Mouse (Mus musculus) heart, postnatal 0 days (tissue): ENCODE measurements around the gene A4gnt. TPM values are rescaled to one million over a fixed set of nuclear protein-coding genes. Genes with fewer than 3 reads are reported as not detected.

Source experiments
- ATAC-seq: fragments of 200-750 bp; cut with Nextera tagmentation; 2 replicates; pipeline ENCODE4 v1.8.0; 2017; ENCODE audit warnings: low read depth, moderate number of reproducible peaks, moderate library complexity; ENCODE audit not compliant: insufficient read depth
- DNase-seq: peaks from one replicate; pipeline ENCODE4 v3.0.0-alpha.2; 2016; ENCODE audit warnings: low spot score
- H3K27ac ChIP-seq: fragments of 300-500 bp; sonication (generic); 2 replicates; pipeline ENCODE4 v1.5.1; 2014; ENCODE audit warnings: low read depth, mild to moderate bottlenecking
- H3K27me3 ChIP-seq: fragments of 300-500 bp; sonication (generic); 2 replicates; pipeline ENCODE4 v1.6.1; 2014; ENCODE audit warnings: low read length, mixed read lengths; ENCODE audit not compliant: control insufficient read depth, insufficient read depth
- H3K36me3 ChIP-seq: fragments of 300-500 bp; sonication (generic); replicated peaks from 2 replicates; pipeline ENCODE4 v1.6.1; 2014; ENCODE audit warnings: low read length, mixed read lengths; ENCODE audit not compliant: control insufficient read depth, insufficient read depth
- H3K4me1 ChIP-seq: fragments of 300-500 bp; sonication (generic); 2 replicates; pipeline ENCODE4 v1.6.1; 2014; ENCODE audit warnings: antibody characterized with exemption; ENCODE audit not compliant: control insufficient read depth, insufficient read depth
- H3K4me2 ChIP-seq: fragments of 300-500 bp; sonication (generic); 2 replicates; pipeline ENCODE4 v1.6.1; 2014; ENCODE audit warnings: low read depth, mild to moderate bottlenecking, low read length, moderate library complexity
- H3K4me3 ChIP-seq: fragments of 300-500 bp; sonication (generic); 2 replicates; pipeline ENCODE4 v1.5.1; 2014; ENCODE audit warnings: low read depth, low read length
- H3K9ac ChIP-seq: fragments of 300-500 bp; sonication (generic); replicated peaks from 2 replicates; pipeline ENCODE4 v1.6.1; 2014; ENCODE audit warnings: low read depth, low read length, mixed read lengths
- H3K9me3 ChIP-seq: fragments of 300-500 bp; sonication (generic); replicated peaks from 2 replicates; pipeline ENCODE4 v1.6.1; 2016; ENCODE audit warnings: low read length; ENCODE audit not compliant: control insufficient read depth
- CTCF ChIP-seq: IDR thresholded peaks from 2 replicates; pipeline ENCODE4 v1.5.1; 2016; ENCODE audit warnings: antibody characterized with exemption, control low read depth, low read depth
- EP300 ChIP-seq: IDR thresholded peaks from 2 replicates; pipeline ENCODE4 v1.6.1; 2016; ENCODE audit warnings: antibody characterized with exemption, low read depth
- WGBS: fragments of 180-500 bp; shearing (Covaris S2); extraction: QIAGEN DNeasy Blood & Tissue Kit; methylation state at CpG from one replicate; pipeline ENCODE4 v1.1.7; 2014; 5-methylcytosine and 5-hydroxymethylcytosine counted together
- polyA plus RNA-seq: library from polyadenylated mRNA; unstranded; fragments of >200 nt; fragmentation: Nextera tagmentation; extraction: Ambion mirVana; gene quantifications from 2 replicates; pipeline ENCODE4 v1.2.1, GENCODE M21; 2015
- total RNA-seq: library from RNA; depleted of rRNA; stranded (reverse); fragments of >200 nt; gene quantifications from 2 replicates; pipeline ENCODE4 v1.2.3, GENCODE M21; 2014; ENCODE audit warnings: low replicate concordance

Gene A4gnt
- total and polyA plus RNA-seq, 2 experiments from 2014 or later = not detected

GRCm38 (mm10) chr9:99632264-99632663 is 20.0 kb downstream of the A4gnt start:
- Histone ChIP-seq H3K27me3 (no peaks in the 10 kb centered on the region), H3K4me1 (peaks cover 9% of the 10 kb centered on the region), H3K9ac (no peak overlapping the region), H3K27ac (no peak overlapping the region), H3K36me3 (peaks cover 5% of the 10 kb centered on the region; the same call in 1 of the 2 replicates), H3K4me2 (peak overlapping the region; percentile 38), H3K9me3 (peaks cover 5% of the 10 kb centered on the region; the same call in 1 of the 2 replicates), H3K4me3 (no peak overlapping the region)
- TF ChIP-seq CTCF = no peak; the same call in 1 of the 2 replicates
- TF ChIP-seq EP300 = no peak
- WGBS = 55% methylated on average over 8 of the region's 8 CpGs
- no peak for DNase-seq
- ATAC-seq = no peak

- Histone ChIP-seq H3K4me3 (no peak overlapping the region), H3K36me3 (peaks cover 34% of the 10 kb centered on the region), H3K9me3 (no peaks in the 10 kb centered on the region), H3K27me3 (no peaks in the 10 kb centered on the region), H3K27ac (no peak overlapping the region), H3K9ac (no peak overlapping the region), H3K4me2 (no peak overlapping the region), H3K4me1 (no peaks in the 10 kb centered on the region)
- WGBS = 95% methylated on average over 1 of the region's 1 CpGs
- no peak for DNase-seq
- TF ChIP-seq EP300 = no peak
- TF ChIP-seq CTCF = no peak
- ATAC-seq = no peak
Measured at GRCm38 (mm10) chr9:99636776-99637175, 24.5 kb downstream of the A4gnt start.

- TF ChIP-seq EP300 = no peak
- TF ChIP-seq CTCF = no peak
Measured at GRCm38 (mm10) chr9:99637227-99637626, 24.9 kb downstream of the A4gnt start.

GRCm38 (mm10) chr9:99637736-99638135 is 25.4 kb downstream of the A4gnt start:
- 94% methylated on average over 13 of the region's 13 CpGs for WGBS
- ATAC-seq (no peak), DNase-seq (no peak)
- no peaks in the 10 kb centered on the region for H3K9me3 ChIP-seq
- TF ChIP-seq CTCF = no peak
- TF ChIP-seq EP300 = no peak
- no peak overlapping the region for H3K9ac ChIP-seq
- H3K4me3 ChIP-seq = no peak overlapping the region
- H3K27me3 ChIP-seq = no peaks in the 10 kb centered on the region
- no peaks in the 10 kb centered on the region for H3K4me1 ChIP-seq
- no peak overlapping the region for H3K4me2 ChIP-seq
- H3K27ac ChIP-seq = no peak overlapping the region
- peaks cover 35% of the 10 kb centered on the region for H3K36me3 ChIP-seq

More at GRCm38 (mm10) chr9:99637227-99637626, 24.9 kb downstream of the A4gnt start:
- no peak for DNase-seq
- no peak overlapping the region for H3K9ac ChIP-seq
- no peak for ATAC-seq
- H3K27ac ChIP-seq = no peak overlapping the region
- no peak overlapping the region for H3K4me3 ChIP-seq
- WGBS = 95% methylated on average over 17 of the region's 17 CpGs
- no peaks in the 10 kb centered on the region for H3K27me3 ChIP-seq
- no peak overlapping the region for H3K4me2 ChIP-seq
- H3K4me1 ChIP-seq = no peaks in the 10 kb centered on the region
- peaks cover 35% of the 10 kb centered on the region for H3K36me3 ChIP-seq
- H3K9me3 ChIP-seq = no peaks in the 10 kb centered on the region

- Histone ChIP-seq H3K36me3 (peaks cover 45% of the 10 kb centered on the region), H3K4me3 (no peak overlapping the region), H3K9ac (no peak overlapping the region), H3K27me3 (no peaks in the 10 kb centered on the region), H3K9me3 (no peaks in the 10 kb centered on the region), H3K27ac (no peak overlapping the region), H3K4me2 (no peak overlapping the region), H3K4me1 (no peaks in the 10 kb centered on the region)
- WGBS = 83% methylated on average over 5 of the region's 5 CpGs
- ATAC-seq (no peak), DNase-seq (no peak)
- no peak for TF ChIP-seq EP300
- TF ChIP-seq CTCF = no peak
Measured at GRCm38 (mm10) chr9:99639957-99640356, 27.7 kb downstream of the A4gnt start.

- no peak overlapping the region for H3K27ac ChIP-seq
- peaks cover 59% of the 10 kb centered on the region for H3K36me3 ChIP-seq
- H3K4me3 ChIP-seq = no peak overlapping the region
- H3K9me3 ChIP-seq = no peaks in the 10 kb centered on the region
- no peaks in the 10 kb centered on the region for H3K27me3 ChIP-seq
- no peaks in the 10 kb centered on the region for H3K4me1 ChIP-seq
- H3K9ac ChIP-seq = no peak overlapping the region
- no peak overlapping the region for H3K4me2 ChIP-seq
- WGBS = 90% methylated on average over 6 of the region's 6 CpGs
- ATAC-seq (no peak), DNase-seq (no peak)
- TF ChIP-seq EP300 = no peak
- no peak for TF ChIP-seq CTCF
Measured at GRCm38 (mm10) chr9:99645416-99645815, 33.1 kb downstream of the A4gnt start.
